ENCODE assay signal across 12 mouse cellular contexts in the genomic region with DNA sequence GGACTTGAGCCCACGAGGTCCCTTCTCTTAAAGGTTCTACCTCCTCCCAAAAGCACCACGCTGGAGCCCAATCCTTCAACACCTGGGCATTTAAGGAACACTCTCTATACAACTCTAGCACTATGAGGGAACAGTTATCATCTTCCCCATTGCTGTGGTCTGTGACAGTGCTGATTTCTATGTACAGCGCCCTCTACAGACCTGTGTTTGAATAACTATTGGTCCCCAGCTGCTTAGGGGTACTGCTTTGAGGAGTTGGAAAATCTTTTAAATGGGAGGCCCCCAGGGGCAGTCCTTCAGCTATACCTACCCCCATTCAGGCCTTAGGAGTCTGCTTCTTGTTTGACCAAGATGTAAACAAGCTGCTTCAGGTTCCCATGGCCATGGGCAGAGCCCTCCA. TPM values are rescaled to one million over a fixed set of nuclear protein-coding genes. Genes with fewer than 3 reads are reported as not detected.
A peak's percentile ranks its signal among the peaks of the same experiment; 100 is the strongest.
DNase-seq lines count a peak whose midpoint lies in the region; ATAC-seq and TF ChIP-seq lines count a peak whose summit lies in the region.
"Had no signal": no experiment of that assay in that cellular context is flagged by ENCODE, and none has a peak within 500 bp of the region (broad histone marks: within the 10 kb centered on the region; RNA-seq: fewer than 3 reads in every experiment).

No protein-coding gene starts in this region.

- 66% methylated on average over 3 of the region's 3 CpGs for WGBS in neural tube, embryonic 15.5 days
- whole genome bisulfite sequencing in stomach, embryonic 14.5 days: 57% methylated on average over 3 of the region's 3 CpGs

- H3K9me3 ChIP-seq in neural tube, embryonic 15.5 days (replicated peaks): no peaks in the 10 kb centered on the region
- H3K9me3 ChIP-seq in stomach, embryonic 14.5 days (ENCODE audit: control insufficient read depth, low read depth, low read length): no peaks in the 10 kb centered on the region
- H3K9me3 ChIP-seq: liver, embryonic 15.5 days; neural tube, embryonic 12.5 days had no signal

- no peak overlapping the region for H3K4me2 ChIP-seq in neural tube, embryonic 15.5 days
- no peak overlapping the region for H3K4me2 ChIP-seq in stomach, embryonic 14.5 days (replicated peaks; ENCODE audit: low read depth, low read length)
- H3K4me2 ChIP-seq: liver, embryonic 15.5 days; neural tube, embryonic 12.5 days had no signal

- no peak for DNase-seq in gastrocnemius, adult 2 months
- DNase-seq in gastrocnemius, postnatal 25 days: no peak
- peak; percentile 12 for DNase-seq in neural tube, embryonic 10.5 days (ENCODE audit: extremely low spot score, low spot score)
- DNase-seq in c-Kit-positive CD71-positive TER-119-positive erythroid progenitor cells, embryonic 14.5 days (ENCODE audit: low spot score): peak; percentile 10
- DNase-seq in lung, postnatal 10 days: no peak
- no peak for DNase-seq in gastrocnemius, postnatal 36 days
- DNase-seq: cerebellum, adult 11-12 months had no signal

- intact Hi-C loops in gastrocnemius, adult 2 months (cut with DNase I): loop anchor here (5.0 to 10.0 kb wide), 3 partner anchors 184 to 321 kb away; no protein-coding TSS in a partner anchor
- intact Hi-C loops in gastrocnemius, postnatal 36 days (cut with DNase I): loop anchor here (1.0 to 10.0 kb wide), 4 partner anchors 46 to 318 kb away; no protein-coding TSS in a partner anchor

- TF ChIP-seq CTCF in gastrocnemius, adult 2 months (IDR thresholded peaks at IDR 0.05): peak; percentile 29

- no peak overlapping the region for H3K9ac ChIP-seq in neural tube, embryonic 15.5 days (replicated peaks)
- no peak overlapping the region for H3K9ac ChIP-seq in stomach, embryonic 14.5 days (replicated peaks; ENCODE audit: low read depth, low read length)
- H3K9ac ChIP-seq: liver, embryonic 15.5 days; neural tube, embryonic 12.5 days had no signal

- no peak overlapping the region for H3K27ac ChIP-seq in gastrocnemius, adult 2 months
- H3K27ac ChIP-seq in neural tube, embryonic 15.5 days (replicated peaks): no peak overlapping the region
- no peak overlapping the region for H3K27ac ChIP-seq in stomach, embryonic 14.5 days (ENCODE audit: low read length)
- H3K27ac ChIP-seq: liver, embryonic 15.5 days; neural tube, embryonic 12.5 days had no signal

- H3K27me3 ChIP-seq in neural tube, embryonic 15.5 days (replicated peaks): no peaks in the 10 kb centered on the region
- no peaks in the 10 kb centered on the region for H3K27me3 ChIP-seq in stomach, embryonic 14.5 days (ENCODE audit: control insufficient read depth, insufficient read depth, low read length)
- H3K27me3 ChIP-seq: liver, embryonic 15.5 days; neural tube, embryonic 12.5 days had no signal

- H3K36me3 ChIP-seq in neural tube, embryonic 15.5 days: no peaks in the 10 kb centered on the region
- no peaks in the 10 kb centered on the region for H3K36me3 ChIP-seq in stomach, embryonic 14.5 days (ENCODE audit: control insufficient read depth, insufficient read depth, low read length)
- H3K36me3 ChIP-seq: liver, embryonic 15.5 days; neural tube, embryonic 12.5 days had no signal

- no peak for ATAC-seq in neural tube, embryonic 15.5 days (ENCODE audit: low FRiP score)
- 0 out of 2 replicates have a peak, but pooled peaks have one; percentile 12 for ATAC-seq in stomach, embryonic 14.5 days (ENCODE audit: insufficient number of reproducible peaks, insufficient read depth, low FRiP score, low read depth)

- no peaks in the 10 kb centered on the region for H3K4me1 ChIP-seq in neural tube, embryonic 15.5 days
- H3K4me1 ChIP-seq in stomach, embryonic 14.5 days (ENCODE audit: control insufficient read depth, insufficient read depth, low read length): no peaks in the 10 kb centered on the region
- H3K4me1 ChIP-seq: neural tube, embryonic 12.5 days had no signal

- H3K4me3 ChIP-seq in gastrocnemius, adult 2 months: no peak overlapping the region
- no peak overlapping the region for H3K4me3 ChIP-seq in neural tube, embryonic 15.5 days (replicated peaks)
- H3K4me3 ChIP-seq in stomach, embryonic 14.5 days (ENCODE audit: low read depth, low read length): no peak overlapping the region
- H3K4me3 ChIP-seq: liver, embryonic 15.5 days; neural tube, embryonic 12.5 days had no signal

RNA-seq across cellular contexts. Expression of a gene that starts 5.7 kb away (rescaled TPM):
- not detected for total RNA-seq in gastrocnemius, adult 2 months (2021)
- total RNA-seq in gastrocnemius, postnatal 25 days (2021): not detected
- 0.13 TPM in 1 of 2 replicates, not detected in the other for polyA plus RNA-seq in neural tube, embryonic 15.5 days (2015; fragmentation: Nextera tagmentation; extraction: Ambion mirVana)
- polyA plus RNA-seq in stomach, embryonic 14.5 days (2014; fragmentation: Nextera tagmentation; extraction: Ambion mirVana): 0.36 TPM in 2 replicates
- not detected for total RNA-seq in gastrocnemius, postnatal 36 days (2021)
- polyA plus RNA-seq: heart, postnatal 0 days; neural tube, embryonic 12.5 days had no signal

Comparison
In these comparisons a context has a peak if more than half of its experiments do, and no peak if none do; other contexts are left out.
1. DNase-seq: peak in neural tube, embryonic 10.5 days (single experiment) and c-Kit-positive CD71-positive TER-119-positive erythroid progenitor cells, embryonic 14.5 days (single experiment); none in gastrocnemius, adult 2 months (single experiment), gastrocnemius, postnatal 25 days (single experiment), lung, postnatal 10 days (single experiment) and gastrocnemius, postnatal 36 days (0 of 2).